Mouse (Mus musculus): ENCODE data around the gene Gprc5d. TPM values are rescaled to one million over a fixed set of nuclear protein-coding genes. Genes with fewer than 3 reads are reported as not detected.

The Gprc5d gene
- polyA plus RNA-seq, 1 experiment from 2014 or later = not detected

DNA sequence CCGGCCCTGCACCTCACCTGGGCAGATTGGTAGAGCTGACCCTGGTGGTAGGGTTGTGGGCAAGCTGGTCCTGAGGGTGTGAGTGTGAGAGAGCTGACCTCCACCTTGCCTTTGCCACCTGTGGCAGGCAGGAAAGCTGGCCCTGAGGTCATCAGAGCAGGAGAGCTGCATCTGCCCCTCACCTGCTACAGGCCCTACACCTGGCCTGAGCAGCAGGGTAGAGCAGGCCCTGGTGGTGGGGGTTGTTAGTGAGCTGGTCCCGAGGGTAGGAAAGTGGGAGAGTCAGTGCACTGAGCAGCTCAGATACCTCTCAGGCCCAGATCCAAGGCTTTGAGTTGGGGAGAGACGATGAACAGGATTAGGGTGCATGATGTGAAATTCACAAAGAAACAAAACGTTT lies 31.6 kb upstream of the Gprc5d start:
- no peak overlapping the region for H3K4me3 ChIP-seq
- H3K4me2 ChIP-seq (replicated peaks) = no peak overlapping the region
- H3K9ac ChIP-seq (replicated peaks) = no peak overlapping the region
- H3K27ac ChIP-seq (replicated peaks) = no peak overlapping the region
- no peaks in the 10 kb centered on the region for H3K9me3 ChIP-seq
- H3K4me1 ChIP-seq = no peaks in the 10 kb centered on the region
- peak; percentile 36; the same call in 1 of the 2 replicates for ATAC-seq (replicated peaks)
- 84% methylated on average over 4 of the region's 4 CpGs for WGBS
- no peaks in the 10 kb centered on the region for H3K27me3 ChIP-seq
- H3K36me3 ChIP-seq = no peaks in the 10 kb centered on the region

- no peaks in the 10 kb centered on the region for H3K36me3 ChIP-seq
Observed at GRCm38 (mm10) chr6:135149175-135149574, 31.1 kb upstream of the Gprc5d start.

DNA sequence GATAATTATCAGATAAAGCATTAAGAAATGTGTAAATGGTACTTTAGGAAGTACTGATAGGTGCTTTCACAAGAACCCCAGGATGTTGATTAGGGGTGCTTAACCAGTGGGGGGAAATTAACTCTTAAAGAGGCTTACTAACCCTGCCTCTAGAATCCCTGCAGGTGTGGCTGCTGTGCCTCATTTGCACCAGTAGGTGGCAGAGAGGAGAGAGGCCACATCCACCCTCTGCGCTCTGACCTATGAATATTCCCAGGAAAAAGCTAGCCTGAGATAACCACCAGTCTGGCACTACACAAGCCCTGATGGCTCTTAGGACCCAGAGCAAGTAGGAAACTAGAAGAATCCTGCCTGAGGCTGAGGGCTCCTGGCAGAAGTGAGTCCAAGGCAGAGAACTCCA lies 30.4 kb upstream of the Gprc5d start:
- Histone ChIP-seq H3K4me3 (no peak overlapping the region), H3K36me3 (no peaks in the 10 kb centered on the region), H3K27ac (replicated peaks) (no peak overlapping the region), H3K27me3 (no peaks in the 10 kb centered on the region), H3K9ac (replicated peaks) (no peak overlapping the region), H3K9me3 (no peaks in the 10 kb centered on the region), H3K4me2 (replicated peaks) (no peak overlapping the region), H3K4me1 (no peaks in the 10 kb centered on the region)
- ATAC-seq (replicated peaks) = no peak
- 41% methylated on average over 1 of the region's 1 CpGs for WGBS

More at GRCm38 (mm10) chr6:135149175-135149574, 31.1 kb upstream of the Gprc5d start:
- Histone ChIP-seq H3K27ac (replicated peaks) (no peak overlapping the region), H3K4me3 (no peak overlapping the region), H3K9ac (replicated peaks) (no peak overlapping the region), H3K9me3 (no peaks in the 10 kb centered on the region), H3K27me3 (no peaks in the 10 kb centered on the region), H3K4me1 (no peaks in the 10 kb centered on the region), H3K4me2 (replicated peaks) (no peak overlapping the region)
- ATAC-seq (replicated peaks) = peak; percentile 12; the same call in 1 of the 2 replicates
- 84% methylated on average over 4 of the region's 4 CpGs for WGBS

DNA sequence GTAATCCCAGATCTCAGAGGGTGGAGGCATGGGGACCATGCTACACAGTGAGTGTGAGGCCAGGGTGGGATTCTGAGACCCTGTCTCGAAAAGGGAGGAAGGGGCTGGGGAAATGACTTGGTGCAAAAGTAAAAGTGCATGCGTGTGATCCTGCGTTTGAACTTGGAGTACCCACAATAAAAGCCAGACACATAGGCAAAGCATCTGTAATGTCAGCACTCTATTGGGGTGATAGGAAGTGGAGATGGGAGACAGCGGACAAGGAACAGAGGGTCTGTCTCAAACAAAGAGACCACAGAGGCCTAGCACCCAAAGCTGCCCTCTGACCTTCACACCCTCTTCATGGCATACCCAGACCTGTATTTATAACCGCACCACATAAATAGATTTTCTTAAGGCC lies 27.9 kb upstream of the Gprc5d start:
- no peaks in the 10 kb centered on the region for H3K27me3 ChIP-seq
- H3K4me1 ChIP-seq = no peaks in the 10 kb centered on the region
- H3K9ac ChIP-seq (replicated peaks) = no peak overlapping the region
- H3K36me3 ChIP-seq = no peaks in the 10 kb centered on the region
- no peak overlapping the region for H3K4me2 ChIP-seq (replicated peaks)
- H3K9me3 ChIP-seq = no peaks in the 10 kb centered on the region
- WGBS = 91% methylated on average over 5 of the region's 5 CpGs
- no peak overlapping the region for H3K27ac ChIP-seq (replicated peaks)
- no peak overlapping the region for H3K4me3 ChIP-seq
- no peak for ATAC-seq (replicated peaks)

GRCm38 (mm10) chr6:135144516-135144915 lies 26.4 kb upstream of the Gprc5d start:
- Histone ChIP-seq H3K4me1 (no peaks in the 10 kb centered on the region), H3K9ac (replicated peaks) (no peak overlapping the region), H3K4me3 (no peak overlapping the region), H3K36me3 (no peaks in the 10 kb centered on the region), H3K9me3 (no peaks in the 10 kb centered on the region), H3K27ac (replicated peaks) (0 out of 2 replicates have a peak overlapping the region, but pooled peaks have one; percentile 35), H3K4me2 (replicated peaks) (no peak overlapping the region), H3K27me3 (no peaks in the 10 kb centered on the region)
- ATAC-seq (replicated peaks) = peak; percentile 59
- WGBS = 8% methylated on average over 3 of the region's 3 CpGs

GRCm38 (mm10) chr6:135143151-135143550 lies 25.1 kb upstream of the Gprc5d start:
- H3K27me3 ChIP-seq = no peaks in the 10 kb centered on the region
- no peaks in the 10 kb centered on the region for H3K36me3 ChIP-seq
- no peaks in the 10 kb centered on the region for H3K9me3 ChIP-seq
- no peak for ATAC-seq (replicated peaks)
- H3K27ac ChIP-seq (replicated peaks) = no peak overlapping the region
- H3K4me3 ChIP-seq = no peak overlapping the region
- H3K9ac ChIP-seq (replicated peaks) = no peak overlapping the region
- H3K4me2 ChIP-seq (replicated peaks) = no peak overlapping the region
- 99% methylated on average over 5 of the region's 5 CpGs for WGBS
- no peaks in the 10 kb centered on the region for H3K4me1 ChIP-seq

DNA sequence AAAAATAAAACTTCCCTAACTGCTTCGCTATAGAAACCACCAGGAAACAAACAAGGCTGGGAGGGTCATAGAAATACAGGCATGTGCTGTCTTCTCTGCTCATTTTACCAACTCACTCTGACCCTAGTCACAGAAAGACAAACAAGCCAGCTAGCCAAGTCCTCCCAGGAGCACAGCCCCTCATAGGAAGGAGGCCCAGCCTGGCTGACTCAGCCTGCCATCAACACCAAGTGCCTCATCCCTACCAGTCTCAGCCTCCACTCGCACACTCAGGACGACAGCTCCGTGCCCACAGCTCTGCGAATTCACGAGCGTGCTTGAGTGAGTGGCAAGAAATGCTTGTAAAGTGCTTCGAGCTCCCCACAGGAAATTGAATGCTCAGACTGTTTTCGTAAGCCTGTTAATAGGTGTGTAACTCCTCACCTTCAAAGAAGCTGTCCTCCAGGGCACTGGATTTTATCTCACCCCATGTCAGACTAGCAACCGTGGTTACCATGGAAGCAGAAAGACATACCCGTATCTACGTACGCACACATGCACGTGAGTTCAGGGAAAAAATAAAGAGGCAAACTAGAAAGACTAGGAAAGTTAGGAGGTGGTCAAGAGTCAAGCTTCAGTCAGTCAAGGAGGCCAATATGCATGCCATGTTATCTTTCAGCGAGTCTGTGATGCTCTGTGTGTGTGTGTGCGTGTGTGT lies 23.5 kb upstream of the Gprc5d start:
- no peaks in the 10 kb centered on the region for H3K36me3 ChIP-seq
- no peak overlapping the region for H3K9ac ChIP-seq (replicated peaks)
- H3K4me1 ChIP-seq = no peaks in the 10 kb centered on the region
- no peaks in the 10 kb centered on the region for H3K9me3 ChIP-seq
- H3K27me3 ChIP-seq = no peaks in the 10 kb centered on the region
- H3K4me3 ChIP-seq = no peak overlapping the region
- 80% methylated on average over 16 of the region's 16 CpGs for WGBS
- no peak overlapping the region for H3K4me2 ChIP-seq (replicated peaks)
- ATAC-seq (replicated peaks) = no peak
- H3K27ac ChIP-seq (replicated peaks) = no peak overlapping the region

GRCm38 (mm10) chr6:135138746-135139145 lies 20.7 kb upstream of the Gprc5d start:
- Histone ChIP-seq H3K27me3 (no peaks in the 10 kb centered on the region), H3K9ac (replicated peaks) (no peak overlapping the region), H3K36me3 (no peaks in the 10 kb centered on the region), H3K4me1 (no peaks in the 10 kb centered on the region), H3K4me3 (no peak overlapping the region), H3K9me3 (no peaks in the 10 kb centered on the region), H3K27ac (replicated peaks) (no peak overlapping the region), H3K4me2 (replicated peaks) (no peak overlapping the region)
- ATAC-seq (replicated peaks) = no peak
- 83% methylated on average over 14 of the region's 14 CpGs for WGBS

GRCm38 (mm10) chr6:135138207-135138606 lies 20.1 kb upstream of the Gprc5d start:
- H3K27me3 ChIP-seq = no peaks in the 10 kb centered on the region

GRCm38 (mm10) chr6:135137736-135138135 lies 19.7 kb upstream of the Gprc5d start:
- Histone ChIP-seq H3K9ac (replicated peaks) (no peak overlapping the region), H3K4me3 (no peak overlapping the region), H3K27ac (replicated peaks) (no peak overlapping the region), H3K27me3 (no peaks in the 10 kb centered on the region), H3K4me2 (replicated peaks) (no peak overlapping the region), H3K4me1 (no peaks in the 10 kb centered on the region), H3K9me3 (no peaks in the 10 kb centered on the region), H3K36me3 (no peaks in the 10 kb centered on the region)
- 89% methylated on average over 9 of the region's 9 CpGs for WGBS
- ATAC-seq (replicated peaks) = no peak

More at GRCm38 (mm10) chr6:135138207-135138606, 20.1 kb upstream of the Gprc5d start:
- Histone ChIP-seq H3K4me2 (replicated peaks) (no peak overlapping the region), H3K4me3 (no peak overlapping the region), H3K27ac (replicated peaks) (no peak overlapping the region), H3K9me3 (no peaks in the 10 kb centered on the region), H3K9ac (replicated peaks) (no peak overlapping the region), H3K4me1 (no peaks in the 10 kb centered on the region), H3K36me3 (no peaks in the 10 kb centered on the region)
- WGBS = 84% methylated on average over 7 of the region's 7 CpGs
- ATAC-seq (replicated peaks) = no peak

- Histone ChIP-seq H3K4me3 (no peak overlapping the region), H3K36me3 (no peaks in the 10 kb centered on the region), H3K4me1 (no peaks in the 10 kb centered on the region), H3K27ac (replicated peaks) (no peak overlapping the region), H3K9me3 (no peaks in the 10 kb centered on the region), H3K27me3 (no peaks in the 10 kb centered on the region), H3K9ac (replicated peaks) (no peak overlapping the region), H3K4me2 (replicated peaks) (no peak overlapping the region)
- 42% methylated on average over 11 of the region's 11 CpGs for WGBS
- ATAC-seq (replicated peaks) = 0 out of 2 replicates have a peak, but pooled peaks have one; percentile 19
Observed at GRCm38 (mm10) chr6:135136439-135137161, 18.5 kb upstream of the Gprc5d start.

GRCm38 (mm10) chr6:135135735-135136134 lies 17.7 kb upstream of the Gprc5d start:
- H3K4me2 ChIP-seq (replicated peaks) = no peak overlapping the region
- WGBS = 81% methylated on average over 4 of the region's 4 CpGs
- no peak for ATAC-seq (replicated peaks)
- H3K4me3 ChIP-seq = no peak overlapping the region
- H3K4me1 ChIP-seq = no peaks in the 10 kb centered on the region
- H3K9me3 ChIP-seq = no peaks in the 10 kb centered on the region
- H3K27ac ChIP-seq (replicated peaks) = no peak overlapping the region
- no peaks in the 10 kb centered on the region for H3K36me3 ChIP-seq
- H3K27me3 ChIP-seq = no peaks in the 10 kb centered on the region
- no peak overlapping the region for H3K9ac ChIP-seq (replicated peaks)
